Mouse (Mus musculus) 416B (cell line): ENCODE measurements around the gene Gm884.
"Not testable (repeated sequence)": the region's sequence is repeated elsewhere in the genome, so short reads cannot be mapped to it uniquely, and the experiment has no call there.

Source experiments
- DNase-seq: peaks from one replicate; pipeline ENCODE4 v3.0.0; 2011; ENCODE audit warnings: low read depth

Gm884 gene

GRCm38 (mm10) chr11:103634806-103635205, 13.9 kb upstream of the Gm884 start:
- DNase-seq: no peak

- no peak for DNase-seq
These were observed 6.5 kb upstream of the Gm884 start for GRCm38 (mm10) chr11:103627453-103627852.

- no peak for DNase-seq
These were observed 10.2 kb downstream of the Gm884 start for GRCm38 (mm10) chr11:103610772-103611171.

GRCm38 (mm10) chr11:103606611-103607010, 14.3 kb downstream of the Gm884 start:
- DNase-seq: peak; percentile 57

GRCm38 (mm10) chr11:103578339-103578738, 42.6 kb downstream of the Gm884 start:
- no peak for DNase-seq

- DNase-seq: peak; percentile 45
These were observed 64.9 kb downstream of the Gm884 start for GRCm38 (mm10) chr11:103556021-103556420.

GRCm38 (mm10) chr11:103534973-103535372, 86.0 kb downstream of the Gm884 start:
- not testable (repeated sequence) for DNase-seq

- DNase-seq: no peak
These were observed 108.8 kb downstream of the Gm884 start for GRCm38 (mm10) chr11:103512111-103512510.

- DNase-seq: no peak
These were observed 116.4 kb downstream of the Gm884 start, which contains the start of gene Lrrc37a for GRCm38 (mm10) chr11:103504497-103504896. Gene Lrrc37a (minus strand): TSS chr11:103504597.
